Mouse (Mus musculus) liver, adult 2 months (tissue): ENCODE measurements around the gene Gm37240. TPM values are rescaled to one million over a fixed set of nuclear protein-coding genes. Genes with fewer than 3 reads are reported as not detected.

Source experiments
- DNase-seq: peaks from one replicate; pipeline ENCODE4 v3.0.0-alpha.2; 2011; ENCODE audit warnings: low read depth, low spot score; ENCODE audit errors: extremely low read depth
- H3K27ac ChIP-seq: fragments of 200-500 bp; replicated peaks from 2 replicates; pipeline ENCODE4 v1.5.1; 2012; ENCODE audit warnings: low read depth, mild to moderate bottlenecking, control low read depth, inconsistent platforms, low read length; ENCODE audit not compliant: insufficient read depth
- H3K27me3 ChIP-seq: fragments of 200-500 bp; 2 replicates; pipeline ENCODE4 v1.6.1; 2012; ENCODE audit warnings: mild to moderate bottlenecking, moderate library complexity, low read length, inconsistent platforms; ENCODE audit not compliant: control insufficient read depth, insufficient read depth
- H3K36me3 ChIP-seq: fragments of 200-500 bp; 2 replicates; pipeline ENCODE4 v1.6.1; 2012; ENCODE audit warnings: low read length, inconsistent platforms; ENCODE audit not compliant: control insufficient read depth, insufficient read depth
- H3K4me1 ChIP-seq: fragments of 200-500 bp; 2 replicates; pipeline ENCODE4 v1.6.1; 2011; ENCODE audit warnings: low read length; ENCODE audit not compliant: control insufficient read depth, insufficient read depth
- H3K4me3 ChIP-seq: fragments of 200-500 bp; 2 replicates; pipeline ENCODE4 v1.5.1; 2011; ENCODE audit warnings: low read depth, mild to moderate bottlenecking, control low read depth, low read length, moderate library complexity; ENCODE audit not compliant: insufficient read depth
- H3K79me2 ChIP-seq: fragments of 200-500 bp; 2 replicates; pipeline ENCODE4 v1.6.1; 2012; ENCODE audit warnings: inconsistent platforms, mild to moderate bottlenecking, low read length, moderate library complexity; ENCODE audit not compliant: control insufficient read depth, insufficient read depth
- H3K9ac ChIP-seq: fragments of 200-500 bp; 2 replicates; pipeline ENCODE4 v1.6.1; 2012; ENCODE audit warnings: low read depth, mild to moderate bottlenecking, control low read depth, inconsistent platforms, low read length
- CTCF ChIP-seq: fragments of 200-500 bp; IDR thresholded peaks from 2 replicates; pipeline ENCODE4 v1.5.1; 2011; ENCODE audit warnings: low read depth, low read length, control low read depth
- POLR2A ChIP-seq: fragments of 200-500 bp; IDR thresholded peaks from 2 replicates; pipeline ENCODE4 v1.6.1; 2011; ENCODE audit warnings: low read length, control low read depth; ENCODE audit not compliant: insufficient read depth; ENCODE audit errors: extremely low read depth
- WGBS: fragments of 180-500 bp; shearing (Covaris S2); methylation state at CpG from one replicate; pipeline ENCODE4 v1.1.7; 2018; 5-methylcytosine and 5-hydroxymethylcytosine counted together
- polyA plus RNA-seq: library from polyadenylated mRNA; depleted of rRNA; stranded (reverse); fragments of >200 nt; gene quantifications from 2 replicates; pipeline ENCODE4 v1.2.3, GENCODE M21; 2012
- total RNA-seq: library from RNA; depleted of rRNA; stranded (reverse); fragments of >200 nt; gene quantifications from 2 replicates; pipeline ENCODE4 v1.2.3, GENCODE M21; 2014

The Gm37240 gene
- total and polyA plus RNA-seq, 2 experiments, result 2.2 to 6.9 TPM

DNA sequence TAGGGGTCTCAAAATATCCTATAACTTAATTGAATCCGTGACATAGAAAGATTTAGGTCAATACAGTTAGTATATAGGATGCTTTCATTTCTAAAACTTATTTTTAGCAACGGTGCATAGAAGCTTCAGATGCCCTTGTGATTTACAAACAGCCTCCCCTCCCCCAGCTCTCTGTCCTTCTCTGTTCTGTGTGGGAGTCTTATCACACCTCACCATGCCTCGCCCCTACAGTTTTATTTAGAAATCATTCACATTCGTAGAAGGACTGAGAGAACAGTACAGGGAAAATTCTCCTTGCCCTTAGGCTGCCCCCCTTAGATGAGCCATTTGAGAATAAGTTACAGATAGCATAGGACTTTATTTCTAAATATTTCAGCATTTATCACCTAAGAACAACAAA is 295.3 kb downstream of the Gm37240 start:
- Histone ChIP-seq H3K4me1 (no peaks in the 10 kb centered on the region), H3K9ac (no peak overlapping the region), H3K27me3 (no peaks in the 10 kb centered on the region), H3K36me3 (peaks cover 2% of the 10 kb centered on the region; the same call in 1 of the 2 replicates), H3K4me3 (no peak overlapping the region), H3K27ac (no peak overlapping the region), H3K79me2 (no peaks in the 10 kb centered on the region)
- DNase-seq, result no peak
- TF ChIP-seq POLR2A (no peak), CTCF (no peak)
- 78% methylated on average over 4 of the region's 4 CpGs for WGBS

DNA sequence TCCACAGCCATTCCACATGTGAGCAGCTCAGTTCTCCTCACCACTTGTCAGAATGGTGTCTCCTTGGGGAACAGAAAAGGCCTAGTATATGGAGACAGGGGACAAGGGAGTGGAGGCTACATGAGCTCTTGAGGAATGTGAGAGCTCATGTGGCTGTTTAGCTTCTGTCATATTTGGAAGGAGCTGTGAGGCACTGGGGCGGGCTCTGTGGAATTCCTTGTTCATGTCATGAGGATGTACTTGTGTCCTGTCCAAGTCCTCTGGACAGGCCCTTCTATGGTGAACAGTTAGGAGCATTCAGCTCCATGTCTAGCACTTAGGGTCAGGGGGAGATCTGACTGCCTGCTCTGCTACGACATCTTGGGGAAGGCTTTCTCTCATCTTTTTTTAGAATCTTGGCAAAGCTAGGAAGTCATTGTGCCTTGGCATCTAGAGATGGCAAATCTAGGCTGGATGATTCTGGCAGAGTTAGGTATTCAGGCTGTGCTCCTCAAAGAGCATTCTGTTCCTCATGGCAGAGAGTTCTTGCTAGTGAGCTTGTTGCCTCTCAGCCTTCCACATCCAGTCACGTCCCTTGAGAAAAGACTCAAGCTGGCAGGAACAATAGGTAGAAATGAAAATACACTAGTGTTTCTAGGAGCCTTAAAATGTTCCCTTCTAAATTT is 297.1 kb downstream of the Gm37240 start:
- Histone ChIP-seq H3K4me3 (no peak overlapping the region), H3K9ac (no peak overlapping the region), H3K4me1 (no peaks in the 10 kb centered on the region), H3K27ac (no peak overlapping the region), H3K79me2 (no peaks in the 10 kb centered on the region; the same call in 1 of the 2 replicates), H3K27me3 (no peaks in the 10 kb centered on the region), H3K36me3 (peaks cover 2% of the 10 kb centered on the region; the same call in 1 of the 2 replicates)
- no peak for TF ChIP-seq POLR2A
- TF ChIP-seq CTCF, result no peak
- WGBS, result 90% methylated on average over 3 of the region's 3 CpGs
- DNase-seq, result no peak

DNA sequence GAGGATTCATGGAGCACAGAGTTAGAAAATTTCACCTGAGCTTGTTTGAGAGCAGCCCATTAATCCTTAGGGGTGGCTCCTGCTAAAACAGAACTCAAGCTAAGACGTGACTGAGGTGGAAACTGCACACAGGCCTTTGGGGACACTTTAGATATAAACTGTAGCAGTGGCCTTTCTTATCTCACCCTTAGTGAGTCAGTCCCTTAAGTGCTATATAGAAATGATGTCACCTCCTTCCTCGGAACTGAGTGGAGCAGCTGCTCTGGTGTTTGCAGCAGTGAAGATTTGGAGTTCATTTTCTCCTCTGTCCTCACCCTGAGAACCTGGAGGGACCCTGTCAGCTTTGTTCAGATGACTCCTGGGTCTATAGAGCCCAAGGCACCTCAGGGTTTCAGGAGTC is 298.6 kb downstream of the Gm37240 start:
- TF ChIP-seq CTCF (no peak), POLR2A (no peak)
- H3K79me2 ChIP-seq, result no peaks in the 10 kb centered on the region; the same call in 1 of the 2 replicates
- H3K27me3 ChIP-seq, result no peaks in the 10 kb centered on the region
- no peak for DNase-seq
- no peak overlapping the region for H3K4me3 ChIP-seq
- H3K36me3 ChIP-seq, result peaks cover 2% of the 10 kb centered on the region; the same call in 1 of the 2 replicates
- WGBS, result 77% methylated on average over 2 of the region's 2 CpGs
- H3K9ac ChIP-seq, result no peak overlapping the region
- no peaks in the 10 kb centered on the region for H3K4me1 ChIP-seq
- H3K27ac ChIP-seq, result no peak overlapping the region

DNA sequence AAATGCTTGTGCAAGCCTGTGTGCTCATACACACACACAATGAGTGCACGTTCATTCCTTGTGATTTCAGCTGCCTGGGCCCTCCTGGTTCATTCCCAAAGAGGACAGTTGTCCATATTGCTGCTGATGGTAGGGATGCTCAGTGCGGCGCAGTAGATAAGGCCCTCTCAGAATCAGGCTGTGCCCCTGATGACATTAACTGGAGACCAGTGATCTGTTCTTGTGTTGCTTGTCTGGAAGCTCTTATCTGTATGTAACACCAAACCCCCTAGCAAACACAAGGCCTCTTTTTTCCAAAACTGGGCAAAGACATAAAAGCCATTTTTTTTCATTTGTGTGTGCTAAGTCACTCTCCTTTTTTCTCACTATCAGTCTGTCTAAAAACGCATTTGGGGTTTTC is 302.4 kb downstream of the Gm37240 start:
- Histone ChIP-seq H3K79me2 (no peaks in the 10 kb centered on the region; the same call in 1 of the 2 replicates), H3K4me3 (no peak overlapping the region), H3K36me3 (peaks cover 2% of the 10 kb centered on the region; the same call in 1 of the 2 replicates), H3K4me1 (no peaks in the 10 kb centered on the region), H3K27ac (no peak overlapping the region), H3K27me3 (no peaks in the 10 kb centered on the region), H3K9ac (no peak overlapping the region)
- WGBS, result 79% methylated on average over 4 of the region's 4 CpGs
- DNase-seq, result no peak
- TF ChIP-seq CTCF, result no peak
- no peak for TF ChIP-seq POLR2A

DNA sequence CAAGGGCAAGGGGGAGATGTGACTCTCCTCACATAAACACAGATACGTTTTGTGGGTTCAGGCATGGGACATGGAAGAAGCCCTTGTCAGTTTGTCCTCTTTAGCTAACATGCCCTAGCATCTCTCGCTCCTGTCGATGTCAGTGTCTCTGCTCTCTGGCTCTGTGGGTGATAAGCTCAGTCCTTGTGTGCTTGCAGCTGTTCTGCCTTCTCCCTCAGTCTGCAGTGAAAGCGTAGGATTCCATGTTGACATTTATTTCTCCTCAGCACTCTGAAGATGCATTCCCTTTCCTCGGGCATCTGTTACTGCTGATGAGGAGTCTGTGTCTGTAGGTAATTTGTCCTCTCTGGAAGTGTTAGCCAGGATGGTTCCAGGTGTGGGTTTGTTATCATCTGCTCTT is 304.1 kb downstream of the Gm37240 start:
- DNase-seq, result no peak
- 87% methylated on average over 5 of the region's 5 CpGs for WGBS
- no peak overlapping the region for H3K27ac ChIP-seq
- H3K36me3 ChIP-seq, result peaks cover 2% of the 10 kb centered on the region; the same call in 1 of the 2 replicates
- no peaks in the 10 kb centered on the region for H3K4me1 ChIP-seq
- H3K79me2 ChIP-seq, result no peaks in the 10 kb centered on the region; the same call in 1 of the 2 replicates
- no peak overlapping the region for H3K4me3 ChIP-seq
- H3K9ac ChIP-seq, result no peak overlapping the region
- H3K27me3 ChIP-seq, result no peaks in the 10 kb centered on the region
- TF ChIP-seq CTCF (no peak), POLR2A (no peak)

DNA sequence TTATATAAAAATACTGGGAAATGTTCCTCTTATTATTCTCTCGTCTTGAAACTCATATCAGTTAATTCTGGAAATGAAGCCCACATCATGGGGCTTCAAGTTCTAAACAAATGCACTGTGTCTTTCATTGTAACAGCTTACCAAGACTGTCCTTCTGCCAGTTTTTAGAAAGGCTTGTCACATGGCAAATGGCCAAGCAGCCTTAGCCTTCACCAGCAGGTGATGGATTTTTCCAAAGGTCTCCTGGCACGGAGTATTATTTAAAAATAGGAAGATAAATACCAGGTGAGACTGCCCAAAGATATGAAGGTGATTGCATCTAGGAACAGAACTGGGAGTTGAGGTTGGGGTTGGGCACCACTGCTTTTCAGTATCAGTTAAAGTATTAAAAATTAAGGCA is 304.6 kb downstream of the Gm37240 start:
- peaks cover 3% of the 10 kb centered on the region; the same call in 1 of the 2 replicates for H3K36me3 ChIP-seq
- no peaks in the 10 kb centered on the region for H3K27me3 ChIP-seq
- H3K9ac ChIP-seq, result no peak overlapping the region
- H3K79me2 ChIP-seq, result no peaks in the 10 kb centered on the region; the same call in 1 of the 2 replicates
- no peaks in the 10 kb centered on the region for H3K4me1 ChIP-seq
- H3K27ac ChIP-seq, result no peak overlapping the region
- 41% methylated on average over 2 of the region's 2 CpGs for WGBS
- H3K4me3 ChIP-seq, result no peak overlapping the region
- TF ChIP-seq POLR2A, result no peak
- no peak for TF ChIP-seq CTCF
- peak; percentile 81 for DNase-seq
